Mouse (Mus musculus) adipocyte (in vitro differentiated cells): ENCODE data around the gene Apold1.

Source experiments
- DNase-seq: peaks from one replicate; pipeline ENCODE4 v3.0.0-alpha.2; 2016; ENCODE audit warnings: low spot score

The Apold1 gene

DNA sequence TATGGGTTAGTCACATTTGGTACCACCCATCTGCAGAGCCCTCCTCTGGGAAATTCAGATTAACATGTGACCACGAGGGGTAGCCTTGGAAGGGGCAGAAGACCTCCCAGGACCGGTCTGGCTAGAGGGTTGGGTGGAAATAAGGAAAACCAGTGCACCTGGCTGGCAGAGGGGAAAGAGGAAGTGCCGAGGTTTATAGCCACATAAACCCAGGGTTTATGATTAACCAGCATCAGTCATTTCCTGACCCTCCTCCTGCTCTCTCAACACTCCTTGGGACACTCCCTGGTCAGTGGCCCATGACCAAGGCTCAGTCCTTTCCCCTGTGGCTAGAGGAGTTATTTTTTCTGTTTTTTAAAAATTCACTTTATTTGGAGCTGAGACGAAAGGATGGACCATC is 47.7 kb downstream of the Apold1 start:
- DNase-seq: no peak
